Mouse (Mus musculus): ENCODE measurements around the gene Stox2. TPM values are rescaled to one million over a fixed set of nuclear protein-coding genes. Genes with fewer than 3 reads are reported as not detected.

Gene Stox2
- total and polyA plus RNA-seq, 3 experiments: under 0.01 TPM; not detected in 2

DNA sequence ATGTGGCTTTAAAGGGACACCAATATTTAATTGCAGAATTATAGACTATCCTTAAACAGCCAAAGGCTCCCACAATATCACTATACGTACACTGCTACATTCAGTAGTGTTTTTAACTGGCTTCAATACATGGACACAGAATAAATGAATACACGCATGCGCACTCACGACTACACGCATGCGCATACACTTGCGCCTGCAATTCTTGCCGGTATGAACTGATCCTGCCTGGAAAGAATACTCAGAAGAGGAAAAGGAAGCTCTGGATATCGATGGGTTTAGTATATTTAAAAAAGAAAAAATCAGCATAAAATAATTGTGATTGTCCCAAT lies 100.4 kb downstream of the Stox2 start:
- Histone ChIP-seq H3K27me3 (ENCODE audit: control insufficient read depth in 1 of 2, insufficient read depth in 2 of 2, low read length in 2 of 2) (no peaks in the 10 kb centered on the region), H3K4me1 (ENCODE audit: control insufficient read depth in 1 of 2, insufficient read depth in 2 of 2, low read length in 2 of 2) (no peaks in the 10 kb centered on the region), H3K9me3 (replicated peaks; ENCODE audit: insufficient read depth, low read length) (no peaks in the 10 kb centered on the region), H3K79me2 (ENCODE audit: control insufficient read depth, insufficient read depth, low read length, poor library complexity) (no peaks in the 10 kb centered on the region), H3K27ac (ENCODE audit: control insufficient read depth, low read depth, low read length) (no peak overlapping the region), H3K4me3 (ENCODE audit: control insufficient read depth in 1 of 2, insufficient read depth in 1 of 2, low read depth in 2 of 2, low read length in 2 of 2) (no peak overlapping the region), H3K36me3 (ENCODE audit: control insufficient read depth in 1 of 2, insufficient read depth in 2 of 2, low read length in 2 of 2) (no peaks in the 10 kb centered on the region), H3K9ac (ENCODE audit: control insufficient read depth, low read depth, low read length, poor library complexity, severe bottlenecking) (no peak overlapping the region)
- TF ChIP-seq BHLHE40 (IDR thresholded peaks at IDR 0.05; ENCODE audit: borderline replicate concordance, low read depth, low read length) (no peak), ZNF384 (IDR thresholded peaks at IDR 0.05; ENCODE audit: low read depth, low read length) (no peak), HCFC1 (IDR thresholded peaks at IDR 0.05; ENCODE audit: low read depth, low read length) (no peak), MXI1 (IDR thresholded peaks at IDR 0.05; ENCODE audit: low read depth, low read length) (no peak), POLR2AphosphoS2 (IDR thresholded peaks at IDR 0.05; ENCODE audit: low read length) (no peak), SMC3 (IDR thresholded peaks at IDR 0.05; ENCODE audit: low read depth, low read length) (no peak), CHD2 (IDR thresholded peaks at IDR 0.05; ENCODE audit: low read length) (no peak), TCF12 (IDR thresholded peaks at IDR 0.05; ENCODE audit: low read depth, low read length) (no peak), ZC3H11A (IDR thresholded peaks at IDR 0.05; ENCODE audit: low read depth, low read length) (no peak), GABPA (IDR thresholded peaks at IDR 0.05; ENCODE audit: low read depth, low read length) (no peak), MEF2A (IDR thresholded peaks at IDR 0.05; ENCODE audit: extremely low read depth, insufficient replicate concordance, low read depth, low read length, poor library complexity, severe bottlenecking) (no peak), POLR2A (IDR thresholded peaks at IDR 0.05; ENCODE audit: control insufficient read depth in 1 of 2, insufficient read depth in 1 of 2, low read depth in 1 of 2, low read length in 2 of 2, poor library complexity in 1 of 2) (no peak), MYC (IDR thresholded peaks at IDR 0.05; ENCODE audit: low read depth, low read length) (no peak), RAD21 (IDR thresholded peaks at IDR 0.05; ENCODE audit: low read depth, low read length) (no peak), ZMIZ1 (IDR thresholded peaks at IDR 0.05; ENCODE audit: low read depth, low read length) (no peak), KAT2A (conservative IDR thresholded peaks at IDR 0.05; ENCODE audit: low read depth, low read length) (no peak), TAL1 (IDR thresholded peaks at IDR 0.05; ENCODE audit: low read length) (no peak)
- DNase-seq (ENCODE audit: low read depth, low spot score): no peak

DNA sequence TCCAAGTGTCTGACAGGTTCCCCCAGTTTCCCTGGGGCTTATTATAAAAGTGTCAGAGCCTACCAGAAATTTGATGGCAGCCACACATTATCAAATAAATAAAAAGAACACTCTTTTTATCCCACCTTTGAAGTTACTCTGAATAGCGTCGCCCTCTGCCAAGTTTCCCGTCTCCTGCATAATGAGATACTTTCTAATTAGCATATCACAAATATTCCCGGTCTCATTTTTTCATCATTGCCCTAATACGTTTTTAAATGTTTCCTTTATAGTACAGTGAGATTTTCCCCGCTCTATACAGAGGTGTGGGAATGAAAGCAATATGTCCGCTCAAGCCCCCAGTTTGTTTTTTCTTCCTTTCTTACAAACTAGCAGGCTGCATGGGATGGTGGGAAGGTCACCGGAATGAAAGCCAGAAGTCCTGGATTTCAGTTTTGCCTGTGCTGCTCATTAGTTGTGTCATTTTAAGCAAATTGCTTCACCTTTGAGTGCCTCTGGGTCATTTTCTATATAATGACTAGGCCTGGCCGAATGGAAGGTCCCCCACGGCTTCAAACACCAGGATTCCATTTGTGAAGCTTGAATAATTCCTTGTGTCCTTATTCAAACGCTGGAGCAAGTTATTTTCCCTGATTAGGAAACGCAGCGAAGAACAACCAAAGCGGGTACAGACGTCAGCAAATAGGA lies 100.9 kb downstream of the Stox2 start:
- H3K4me3 ChIP-seq (ENCODE audit: control insufficient read depth in 1 of 2, insufficient read depth in 1 of 2, low read depth in 2 of 2, low read length in 2 of 2): no peak overlapping the region
- no peak overlapping the region for H3K9ac ChIP-seq (ENCODE audit: control insufficient read depth, low read depth, low read length, poor library complexity, severe bottlenecking)
- H3K79me2 ChIP-seq (ENCODE audit: control insufficient read depth, insufficient read depth, low read length, poor library complexity): no peaks in the 10 kb centered on the region
- H3K27me3 ChIP-seq (ENCODE audit: control insufficient read depth in 1 of 2, insufficient read depth in 2 of 2, low read length in 2 of 2): no peaks in the 10 kb centered on the region
- H3K9me3 ChIP-seq (replicated peaks; ENCODE audit: insufficient read depth, low read length): no peaks in the 10 kb centered on the region
- no peak for TF ChIP-seq USF2 (IDR thresholded peaks at IDR 0.05; ENCODE audit: borderline replicate concordance in 1 of 2, insufficient read depth in 1 of 2, low read depth in 1 of 2, low read length in 2 of 2)
- no peak for TF ChIP-seq CHD1 (IDR thresholded peaks at IDR 0.05; ENCODE audit: low read depth, low read length)
- TF ChIP-seq MAX (IDR thresholded peaks at IDR 0.05; ENCODE audit: low read length): no peak
- no peak for TF ChIP-seq POLR2AphosphoS5 (IDR thresholded peaks at IDR 0.05; ENCODE audit: borderline replicate concordance, low read depth, low read length)
- TF ChIP-seq NELFE (IDR thresholded peaks at IDR 0.05; ENCODE audit: low read depth, low read length): no peak
- TF ChIP-seq JUND (IDR thresholded peaks at IDR 0.05; ENCODE audit: low read depth, low read length): no peak
- no peak for TF ChIP-seq MAZ (IDR thresholded peaks at IDR 0.05; ENCODE audit: low read depth, low read length)
- no peak for TF ChIP-seq NRF1 (IDR thresholded peaks at IDR 0.05; ENCODE audit: insufficient read depth, low read depth, low read length, poor library complexity, severe bottlenecking)
- DNase-seq (ENCODE audit: low read depth, low spot score): no peak
- H3K27ac ChIP-seq (ENCODE audit: control insufficient read depth, low read depth, low read length): no peak overlapping the region
- H3K4me1 ChIP-seq (ENCODE audit: control insufficient read depth in 1 of 2, insufficient read depth in 2 of 2, low read length in 2 of 2): no peaks in the 10 kb centered on the region
- H3K36me3 ChIP-seq (ENCODE audit: control insufficient read depth in 1 of 2, insufficient read depth in 2 of 2, low read length in 2 of 2): no peaks in the 10 kb centered on the region

Measured in MEL (cell line).